Mouse (Mus musculus): ENCODE measurements around the gene Tax1bp1.

DNA sequence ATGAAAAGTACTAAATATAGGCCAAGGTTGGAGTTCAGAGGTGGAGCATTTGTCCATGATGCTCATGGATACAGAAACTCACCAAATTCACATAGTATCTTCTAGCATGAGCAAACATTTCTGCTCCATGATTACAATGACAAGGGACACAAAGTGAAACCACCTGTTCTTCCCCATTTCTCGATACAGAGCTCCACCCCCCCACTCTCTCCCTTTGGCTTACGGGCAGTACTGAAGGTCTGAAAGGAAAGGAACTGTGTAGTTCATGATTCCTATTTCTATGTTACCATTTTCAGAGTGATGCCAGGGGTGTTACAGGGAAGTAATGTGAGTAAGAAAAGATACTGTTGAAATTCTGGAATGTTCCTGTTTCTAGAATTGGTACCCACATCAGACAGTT is 41.0 kb upstream of the Tax1bp1 start:
- no peak for TF ChIP-seq CTCF (IDR thresholded peaks at IDR 0.05; ENCODE audit: insufficient read depth, low read depth, low read length)
- no peak for TF ChIP-seq POLR2A (IDR thresholded peaks at IDR 0.05; ENCODE audit: insufficient read depth, low read depth, low read length)

Measured in olfactory bulb, adult 2 months (tissue).